Mouse (Mus musculus) hindbrain, postnatal 0 days (tissue): ENCODE data around the gene Asb4. TPM values are rescaled to one million over a fixed set of nuclear protein-coding genes. Genes with fewer than 3 reads are reported as not detected.

ENCODE experiments used
- ATAC-seq: fragments of 200-750 bp; cut with Nextera tagmentation; 2 replicates; pipeline ENCODE4 v1.8.0; 2017; ENCODE audit warnings: mild to moderate bottlenecking, moderate TSS enrichment, moderate library complexity
- DNase-seq: peaks from one replicate; pipeline ENCODE4 v3.0.0-alpha.2; 2015; ENCODE audit warnings: low spot score
- H3K27ac ChIP-seq: fragments of 300-500 bp; sonication (generic); 2 replicates; pipeline ENCODE4 v1.5.1; 2014; ENCODE audit warnings: mild to moderate bottlenecking
- H3K27me3 ChIP-seq: fragments of 300-500 bp; sonication (generic); 2 replicates; pipeline ENCODE4 v1.6.1; 2014; ENCODE audit warnings: low read length, mixed read lengths; ENCODE audit not compliant: insufficient read depth
- H3K36me3 ChIP-seq: fragments of 300-500 bp; sonication (generic); 2 replicates; pipeline ENCODE4 v1.6.1; 2014; ENCODE audit warnings: low read length, mixed read lengths; ENCODE audit not compliant: insufficient read depth
- H3K4me1 ChIP-seq: fragments of 300-500 bp; sonication (generic); 2 replicates; pipeline ENCODE4 v1.6.1; 2014; ENCODE audit warnings: antibody characterized with exemption, low read length, mixed read lengths; ENCODE audit not compliant: insufficient read depth
- H3K4me2 ChIP-seq: fragments of 300-500 bp; sonication (generic); 2 replicates; pipeline ENCODE4 v1.6.1; 2014; ENCODE audit warnings: low read depth, mild to moderate bottlenecking, low read length, moderate library complexity, mixed read lengths
- H3K4me3 ChIP-seq: fragments of 300-500 bp; sonication (generic); 2 replicates; pipeline ENCODE4 v1.5.1; 2014; ENCODE audit warnings: low read length
- H3K9ac ChIP-seq: fragments of 300-500 bp; sonication (generic); replicated peaks from 2 replicates; pipeline ENCODE4 v1.6.1; 2014; ENCODE audit warnings: mild to moderate bottlenecking, low read length, moderate library complexity, mixed read lengths
- H3K9me3 ChIP-seq: fragments of 300-500 bp; sonication (generic); 2 replicates; pipeline ENCODE4 v1.6.1; 2016; ENCODE audit warnings: low read length, mixed read lengths
- CTCF ChIP-seq: IDR thresholded peaks from 2 replicates; pipeline ENCODE4 v1.5.1; 2016; ENCODE audit warnings: antibody characterized with exemption, control low read depth, low read depth
- WGBS: fragments of 180-500 bp; shearing (Covaris S2); extraction: QIAGEN DNeasy Blood & Tissue Kit; methylation state at CpG from one replicate; pipeline ENCODE4 v1.1.7; 2014; 5-methylcytosine and 5-hydroxymethylcytosine counted together
- polyA plus RNA-seq: library from polyadenylated mRNA; unstranded; fragments of >200 nt; fragmentation: Nextera tagmentation; extraction: Ambion mirVana; gene quantifications from 2 replicates; pipeline ENCODE4 v1.2.1, GENCODE M21; 2015
- total RNA-seq: library from RNA; depleted of rRNA; stranded (reverse); fragments of >200 nt; gene quantifications from 2 replicates; pipeline ENCODE4 v1.2.3, GENCODE M21; 2014

Gene Asb4
- total and polyA plus RNA-seq, 2 experiments from 2014 or later, result 10.6 to 16.3 TPM

DNA sequence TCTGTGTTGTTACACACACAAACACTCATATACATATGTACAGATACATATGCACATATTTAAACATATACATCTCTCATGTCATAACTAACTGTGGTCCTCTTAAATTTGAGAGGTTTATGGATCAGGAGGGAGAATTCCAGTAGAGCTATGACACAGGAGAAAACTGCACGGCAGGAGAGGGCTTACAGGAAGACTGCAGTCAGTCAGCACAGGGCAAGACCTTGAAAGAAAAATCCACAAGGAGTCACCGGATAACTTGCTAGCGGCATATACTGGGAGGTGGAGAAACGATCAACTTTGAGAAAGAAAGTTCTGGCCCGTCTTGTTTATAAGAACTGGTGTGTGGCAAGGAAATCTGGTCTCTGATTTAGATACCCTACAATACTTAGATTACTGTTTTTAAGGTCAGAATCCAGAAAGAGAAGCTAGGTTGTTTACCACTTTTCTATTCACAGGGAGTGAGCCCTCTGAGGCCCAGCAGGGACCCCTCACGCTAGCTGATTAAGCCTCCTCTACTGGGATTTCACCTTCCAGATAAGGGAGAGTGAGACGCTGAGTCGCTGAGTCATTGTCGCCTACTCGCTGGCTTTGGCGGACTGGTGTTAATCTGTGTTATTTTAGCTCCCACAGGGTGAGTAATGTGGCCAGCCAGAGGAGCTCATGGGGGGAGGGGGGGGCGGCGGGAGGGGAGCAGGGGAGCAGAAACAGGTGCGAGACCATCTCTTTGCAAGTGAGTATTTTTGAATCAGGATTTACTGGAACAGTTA lies 59.3 kb downstream of the Asb4 start:
- Histone ChIP-seq H3K36me3 (no peaks in the 10 kb centered on the region), H3K4me1 (peaks cover 3% of the 10 kb centered on the region; the same call in 1 of the 2 replicates), H3K9ac (no peak overlapping the region), H3K27ac (no peak overlapping the region), H3K4me2 (peak overlapping the region; percentile 39), H3K27me3 (no peaks in the 10 kb centered on the region), H3K4me3 (no peak overlapping the region), H3K9me3 (no peaks in the 10 kb centered on the region)
- no peak for DNase-seq
- peak; percentile 27; the same call in 1 of the 2 replicates for ATAC-seq
- 13% methylated on average over 14 of the region's 14 CpGs for WGBS
- TF ChIP-seq CTCF, result no peak

DNA sequence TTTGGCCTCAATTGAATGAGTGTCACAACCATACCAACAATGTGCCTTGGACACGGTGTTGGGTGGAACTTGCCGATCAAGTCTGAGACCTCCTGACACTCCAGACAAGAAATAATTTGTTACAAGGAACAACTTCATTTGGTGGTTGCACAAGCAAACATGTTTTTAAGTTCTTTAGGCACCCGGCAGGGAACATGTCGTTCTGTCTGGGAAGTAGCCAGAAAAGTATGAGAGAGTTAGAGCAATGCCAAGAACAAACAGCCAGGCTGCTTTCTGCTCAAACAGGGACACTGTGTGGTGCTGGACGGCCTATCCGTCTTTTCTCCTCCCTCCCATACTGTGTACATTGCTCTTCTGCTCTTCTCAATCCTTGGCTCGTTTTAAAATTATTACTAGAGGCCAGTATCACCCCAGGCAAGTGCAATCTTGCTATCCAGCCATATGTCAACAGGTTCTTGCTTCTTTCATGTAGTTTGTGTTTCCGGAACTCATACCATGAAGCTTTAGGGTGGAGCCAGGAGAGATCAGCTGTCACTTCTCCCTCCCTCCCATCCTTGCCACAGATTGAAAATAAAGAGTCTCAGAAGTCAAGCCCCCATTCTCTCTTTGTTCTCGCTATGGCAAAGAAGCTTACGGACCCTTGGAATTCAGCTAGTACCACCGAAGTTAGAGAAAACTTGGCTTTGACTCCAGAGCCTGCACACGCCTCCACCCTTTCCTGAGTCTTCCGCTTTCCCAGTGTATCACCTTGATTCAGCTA lies 60.1 kb downstream of the Asb4 start:
- DNase-seq, result peak; percentile 60
- Histone ChIP-seq H3K9me3 (no peaks in the 10 kb centered on the region), H3K4me3 (no peak overlapping the region), H3K27me3 (no peaks in the 10 kb centered on the region), H3K9ac (no peak overlapping the region), H3K36me3 (no peaks in the 10 kb centered on the region), H3K27ac (peak overlapping the region; percentile 22; the same call in 1 of the 2 replicates), H3K4me2 (peak overlapping the region; percentile 39), H3K4me1 (peaks cover 3% of the 10 kb centered on the region; the same call in 1 of the 2 replicates)
- TF ChIP-seq CTCF, result no peak
- ATAC-seq, result peak; percentile 67; the same call in 1 of the 2 replicates
- 24% methylated on average over 13 of the region's 13 CpGs for WGBS

DNA sequence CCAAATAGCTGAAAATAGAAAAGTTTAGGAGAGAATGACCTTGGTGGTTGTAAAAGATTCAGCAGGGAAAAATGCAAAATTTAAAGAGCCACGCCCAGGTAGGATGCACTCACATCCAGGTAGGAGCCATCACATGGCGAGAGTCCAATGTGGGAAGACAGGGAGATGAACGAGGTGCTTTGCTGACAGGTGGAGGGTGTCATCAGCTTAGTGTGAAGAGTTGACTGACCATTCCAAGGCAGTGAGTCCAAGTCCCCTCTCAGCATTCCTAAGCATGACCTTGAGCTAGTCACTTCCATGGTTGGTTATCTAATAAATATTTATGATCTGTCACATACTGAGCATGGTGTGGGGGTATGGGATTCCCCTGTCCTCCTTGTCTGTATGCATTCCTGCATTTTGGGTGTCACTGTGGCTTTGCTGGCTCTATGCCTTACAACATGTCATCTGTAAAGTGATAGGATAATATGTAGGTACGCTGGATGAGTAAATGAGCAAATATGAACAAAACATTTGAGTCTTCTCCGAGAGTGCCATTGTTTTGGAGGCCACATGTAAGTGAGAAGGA lies 61.2 kb downstream of the Asb4 start:
- Histone ChIP-seq H3K4me2 (no peak overlapping the region), H3K9ac (no peak overlapping the region), H3K36me3 (no peaks in the 10 kb centered on the region), H3K27ac (no peak overlapping the region), H3K4me3 (no peak overlapping the region), H3K27me3 (no peaks in the 10 kb centered on the region), H3K9me3 (no peaks in the 10 kb centered on the region), H3K4me1 (peaks cover 3% of the 10 kb centered on the region; the same call in 1 of the 2 replicates)
- ATAC-seq (no peak), DNase-seq (no peak)
- TF ChIP-seq CTCF, result no peak
- 94% methylated on average over 5 of the region's 5 CpGs for WGBS

DNA sequence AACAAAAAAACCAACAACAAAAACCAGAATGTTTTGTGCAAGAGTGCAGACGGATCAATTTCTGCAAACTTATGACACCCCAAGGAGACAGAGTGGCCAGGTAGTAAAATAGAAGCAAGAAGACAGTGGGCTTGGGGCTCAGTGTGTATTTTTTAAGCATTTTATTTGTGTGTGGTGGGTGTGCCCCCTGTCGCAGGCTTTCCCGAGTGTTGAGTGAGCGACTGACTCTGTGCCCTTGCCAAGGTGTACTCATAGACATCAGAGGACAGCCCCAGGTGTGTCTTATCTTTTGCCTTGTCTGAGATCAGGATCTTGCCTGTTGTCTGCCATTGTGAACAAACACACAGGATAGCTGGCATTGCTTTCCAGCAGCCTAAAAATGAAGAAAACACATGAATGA lies 63.8 kb downstream of the Asb4 start:
- no peaks in the 10 kb centered on the region for H3K36me3 ChIP-seq
- 81% methylated on average over 4 of the region's 4 CpGs for WGBS
- TF ChIP-seq CTCF, result no peak
- no peak overlapping the region for H3K4me2 ChIP-seq
- no peaks in the 10 kb centered on the region for H3K27me3 ChIP-seq
- no peak overlapping the region for H3K4me3 ChIP-seq
- H3K9ac ChIP-seq, result no peak overlapping the region
- ATAC-seq (no peak), DNase-seq (no peak)
- no peaks in the 10 kb centered on the region for H3K9me3 ChIP-seq
- H3K27ac ChIP-seq, result no peak overlapping the region
- peaks cover 3% of the 10 kb centered on the region; the same call in 1 of the 2 replicates for H3K4me1 ChIP-seq

DNA sequence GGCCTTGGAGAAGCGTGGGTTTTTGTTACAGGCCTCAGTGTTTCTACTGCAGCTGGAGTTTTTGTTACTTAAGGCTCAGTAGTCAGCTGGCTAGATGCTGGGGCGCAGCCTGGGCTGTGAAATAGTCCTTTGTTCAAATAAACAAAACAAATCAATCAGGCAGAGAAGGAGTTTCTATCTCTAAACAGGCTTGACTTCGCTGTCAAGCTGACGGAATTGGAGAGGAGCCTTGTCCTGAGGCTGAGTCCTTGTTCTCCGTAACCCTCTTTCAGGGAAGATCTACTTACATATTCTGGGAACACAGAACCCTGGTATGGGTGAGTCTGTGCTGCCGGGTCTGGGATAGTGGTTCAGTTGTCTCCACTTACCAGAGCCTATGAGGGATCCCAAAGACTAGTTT lies 64.4 kb downstream of the Asb4 start:
- Histone ChIP-seq H3K27me3 (no peaks in the 10 kb centered on the region), H3K36me3 (no peaks in the 10 kb centered on the region), H3K27ac (no peak overlapping the region), H3K4me1 (peaks cover 3% of the 10 kb centered on the region; the same call in 1 of the 2 replicates), H3K4me2 (no peak overlapping the region), H3K9ac (no peak overlapping the region), H3K9me3 (no peaks in the 10 kb centered on the region), H3K4me3 (no peak overlapping the region)
- DNase-seq (peak; percentile 40), ATAC-seq (peak; percentile 84)
- 32% methylated on average over 6 of the region's 6 CpGs for WGBS
- TF ChIP-seq CTCF, result no peak

DNA sequence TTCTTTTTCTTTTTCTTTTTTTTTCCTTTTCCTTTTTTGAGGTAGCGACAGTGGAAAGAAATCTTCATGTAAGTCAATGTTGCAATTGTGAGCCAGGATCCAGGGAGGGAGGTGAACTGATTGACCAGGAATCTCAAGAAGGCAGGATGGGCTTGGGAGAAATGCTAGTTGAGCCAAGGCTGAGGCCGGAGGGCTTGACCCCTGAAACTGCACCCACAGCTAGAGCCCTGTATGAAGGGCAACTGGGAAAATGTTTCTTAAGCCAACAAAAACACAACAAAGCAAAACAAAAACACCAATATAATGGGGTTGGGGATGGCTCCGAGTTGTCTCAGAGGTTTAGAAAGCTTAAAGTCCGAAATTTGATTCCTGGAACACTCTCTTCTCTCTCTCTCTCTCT lies 65.2 kb downstream of the Asb4 start:
- Histone ChIP-seq H3K9ac (no peak overlapping the region), H3K4me3 (no peak overlapping the region), H3K36me3 (no peaks in the 10 kb centered on the region), H3K4me1 (no peaks in the 10 kb centered on the region), H3K9me3 (no peaks in the 10 kb centered on the region), H3K27me3 (no peaks in the 10 kb centered on the region), H3K4me2 (no peak overlapping the region), H3K27ac (no peak overlapping the region)
- WGBS, result 51% methylated on average over 4 of the region's 4 CpGs
- no peak for ATAC-seq
- DNase-seq, result no peak
- TF ChIP-seq CTCF, result no peak
